Mouse (Mus musculus) monocyte, adult 2 months (primary cell): ENCODE measurements around the gene Fcgbp.
"Not testable (repeated sequence)": the region's sequence is repeated elsewhere in the genome, so short reads cannot be mapped to it uniquely, and the experiment has no call there.

Experiments used
- DNase-seq, 2 experiments: peaks; one replicate each; pipeline ENCODE4 v3.0.0; 2022; ENCODE audit warnings: low spot score in 2 of 2, low read depth in 1 of 2

The Fcgbp gene

DNA sequence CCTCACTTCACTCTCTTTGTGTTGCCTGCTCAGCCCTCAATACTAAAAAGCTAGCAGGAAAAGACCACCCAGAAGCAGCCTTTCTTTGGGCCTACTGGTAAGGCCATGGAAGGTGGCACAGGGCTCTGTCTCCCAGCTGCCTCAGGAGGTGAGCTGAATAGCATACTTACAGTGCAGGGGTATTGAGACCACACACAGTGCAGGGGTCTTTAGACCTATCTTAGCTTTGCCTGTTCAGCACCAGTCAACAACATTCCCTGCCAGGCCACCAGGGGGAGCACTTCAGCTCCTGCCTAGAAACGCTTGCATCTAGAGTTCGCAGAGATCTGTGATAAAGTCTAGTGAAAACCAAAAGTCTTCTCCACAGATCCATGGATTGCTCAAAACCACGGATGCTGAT is 77.2 kb downstream of the Fcgbp start:
- DNase-seq: peak in 1 of 2 experiments; percentile 31

DNA sequence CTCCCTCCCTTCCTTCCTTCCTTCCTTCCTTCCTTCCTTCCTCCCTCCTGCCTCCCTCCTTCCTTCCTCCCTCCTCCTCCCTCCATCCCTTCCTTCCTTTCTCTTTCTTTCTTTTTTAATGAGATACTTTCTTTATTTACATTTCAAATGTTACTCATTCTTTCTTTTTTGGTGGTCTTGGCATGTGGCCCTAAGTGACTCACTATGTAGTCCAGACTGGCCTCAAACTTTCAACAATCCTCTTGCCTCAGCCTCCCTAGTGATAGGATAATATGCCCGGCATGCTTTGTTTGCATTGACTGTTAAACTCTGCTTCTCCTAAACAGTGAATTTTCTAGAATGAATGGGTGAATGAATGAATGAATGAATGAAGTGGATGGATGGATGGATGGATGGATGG is 78.8 kb downstream of the Fcgbp start:
- DNase-seq: no peak

DNA sequence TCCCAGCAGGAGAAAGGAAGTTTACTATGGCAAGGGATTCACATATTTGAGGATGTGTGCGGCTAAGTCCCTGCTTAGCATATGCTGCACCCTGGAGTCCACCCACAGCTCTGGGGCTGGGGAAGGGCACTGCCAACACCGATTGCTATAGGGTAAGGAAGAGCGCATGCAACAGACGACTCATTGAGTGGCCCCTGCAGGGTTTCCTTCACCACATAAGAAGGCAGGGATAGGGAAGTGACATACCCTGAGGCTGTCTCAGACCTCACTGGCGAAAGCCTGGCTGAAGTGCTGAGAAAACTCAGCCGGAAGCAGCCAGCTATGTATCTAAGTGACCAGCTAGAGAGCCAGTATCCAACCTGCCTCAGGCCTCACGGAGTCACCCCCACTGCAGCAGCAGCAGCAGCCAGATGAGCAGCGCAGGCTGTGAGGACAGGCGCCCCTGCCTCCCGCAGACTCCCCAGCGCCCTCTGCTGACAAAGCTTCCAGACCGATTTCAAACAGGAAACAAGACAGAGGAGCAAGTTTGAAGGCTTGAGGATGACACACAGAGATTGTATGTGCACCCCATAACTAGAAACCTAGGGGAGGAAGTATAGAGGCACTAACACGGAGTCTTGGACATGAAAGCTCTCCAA is 80.7 kb downstream of the Fcgbp start:
- no peak for DNase-seq

DNA sequence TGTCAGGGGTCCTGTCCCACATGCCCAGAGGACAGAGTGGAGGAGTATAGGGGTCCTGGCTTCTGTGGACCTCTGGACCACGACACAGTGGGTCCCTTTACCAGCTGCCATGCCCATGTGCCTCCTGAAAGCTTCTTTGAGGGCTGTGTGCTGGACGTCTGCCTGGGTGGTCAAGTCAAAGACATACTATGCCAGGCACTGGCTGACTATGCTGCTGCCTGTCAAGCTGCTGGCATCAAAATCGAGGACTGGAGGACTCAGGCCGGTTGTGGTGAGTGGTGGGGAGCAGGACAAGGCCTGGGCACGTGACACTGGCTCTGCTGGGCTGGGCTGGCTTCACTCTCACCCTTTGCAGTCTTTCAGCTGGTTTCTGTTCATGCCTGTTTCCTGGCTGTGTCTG is 82.6 kb downstream of the Fcgbp start:
- not testable (repeated sequence) for DNase-seq

DNA sequence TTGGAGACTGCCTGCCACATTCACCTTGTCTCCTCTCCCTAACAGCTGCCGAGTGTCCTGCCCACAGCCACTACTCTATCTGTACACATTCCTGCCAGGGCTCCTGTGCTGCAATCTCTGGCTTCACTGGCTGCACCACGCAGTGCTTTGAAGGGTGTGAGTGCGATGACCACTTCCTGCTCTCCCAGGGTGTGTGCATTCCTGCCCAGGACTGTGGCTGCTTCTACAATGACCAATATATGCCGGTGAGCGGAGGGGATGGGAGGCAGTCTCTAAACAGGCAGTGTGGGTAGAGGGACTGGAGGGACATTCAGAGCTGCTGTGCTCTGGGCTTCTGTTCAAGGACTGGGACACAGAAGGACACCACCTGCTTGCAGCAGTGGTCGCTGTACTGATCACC is 88.3 kb downstream of the Fcgbp start:
- DNase-seq: no peak

DNA sequence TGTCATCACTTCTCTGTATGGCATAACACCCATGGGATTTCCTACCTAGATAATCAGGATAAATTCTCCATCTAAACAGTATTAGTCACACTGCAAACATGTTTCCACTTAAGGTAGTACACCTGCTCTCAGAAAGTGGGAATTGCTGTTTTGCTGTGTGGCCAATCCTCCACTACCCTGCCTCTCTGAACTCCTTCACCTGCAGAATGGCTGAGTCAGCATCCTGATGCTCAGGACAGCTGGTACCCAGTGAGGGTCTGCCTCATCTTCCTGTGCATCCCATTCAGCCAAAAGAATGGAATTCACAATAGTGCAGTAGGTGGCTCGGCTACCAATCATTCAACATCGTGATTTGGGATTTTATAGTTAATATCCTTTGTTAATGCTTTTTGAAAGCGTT is 88.9 kb downstream of the Fcgbp start:
- DNase-seq: no peak

DNA sequence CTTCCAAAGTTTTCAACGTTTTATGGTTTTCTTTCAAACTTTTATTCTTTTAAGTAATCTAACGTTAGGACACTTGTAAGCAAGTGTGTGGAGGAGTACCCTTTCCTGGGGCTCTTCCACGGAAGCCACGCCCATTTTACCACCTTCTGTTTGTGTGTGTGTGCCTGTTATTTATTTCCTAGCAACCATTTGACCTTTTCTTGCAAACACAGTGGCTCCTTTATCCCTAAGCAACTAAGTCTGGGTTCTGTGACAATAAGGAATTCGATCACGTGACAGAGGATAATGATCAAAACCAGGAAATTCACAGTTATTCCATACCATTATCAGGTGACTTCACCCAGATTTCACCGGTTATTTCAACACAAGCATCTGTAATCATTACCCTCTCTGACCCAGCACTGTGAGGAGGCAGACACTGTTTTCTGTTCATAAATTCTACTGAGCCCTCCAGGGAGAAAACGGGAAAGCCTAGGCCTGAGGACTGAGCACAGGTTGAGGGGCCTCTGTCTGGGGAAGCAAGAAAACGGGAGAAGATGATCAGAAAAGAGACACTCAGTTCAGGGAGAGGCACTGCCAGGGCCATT is 90.2 kb downstream of the Fcgbp start:
- DNase-seq: no peak

DNA sequence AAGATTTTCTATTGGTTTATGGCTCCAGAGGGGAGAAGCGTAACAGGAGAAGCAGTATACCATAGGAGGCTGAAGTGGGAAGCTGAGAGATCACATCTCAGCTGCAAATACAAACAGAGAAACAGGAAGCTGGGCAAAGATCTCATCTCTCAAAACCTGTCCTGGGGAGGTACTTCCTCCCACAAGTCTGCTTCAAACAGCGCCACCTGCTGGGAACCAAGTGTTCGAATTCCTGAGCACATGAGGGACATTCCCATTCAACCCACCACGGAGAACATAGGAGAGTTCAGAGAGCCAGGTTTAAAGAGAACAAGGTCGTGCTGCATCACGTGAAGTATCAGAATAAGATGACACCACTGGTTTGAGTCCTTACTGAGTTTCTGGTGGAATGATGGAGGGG is 94.4 kb downstream of the Fcgbp start:
- DNase-seq: no peak

DNA sequence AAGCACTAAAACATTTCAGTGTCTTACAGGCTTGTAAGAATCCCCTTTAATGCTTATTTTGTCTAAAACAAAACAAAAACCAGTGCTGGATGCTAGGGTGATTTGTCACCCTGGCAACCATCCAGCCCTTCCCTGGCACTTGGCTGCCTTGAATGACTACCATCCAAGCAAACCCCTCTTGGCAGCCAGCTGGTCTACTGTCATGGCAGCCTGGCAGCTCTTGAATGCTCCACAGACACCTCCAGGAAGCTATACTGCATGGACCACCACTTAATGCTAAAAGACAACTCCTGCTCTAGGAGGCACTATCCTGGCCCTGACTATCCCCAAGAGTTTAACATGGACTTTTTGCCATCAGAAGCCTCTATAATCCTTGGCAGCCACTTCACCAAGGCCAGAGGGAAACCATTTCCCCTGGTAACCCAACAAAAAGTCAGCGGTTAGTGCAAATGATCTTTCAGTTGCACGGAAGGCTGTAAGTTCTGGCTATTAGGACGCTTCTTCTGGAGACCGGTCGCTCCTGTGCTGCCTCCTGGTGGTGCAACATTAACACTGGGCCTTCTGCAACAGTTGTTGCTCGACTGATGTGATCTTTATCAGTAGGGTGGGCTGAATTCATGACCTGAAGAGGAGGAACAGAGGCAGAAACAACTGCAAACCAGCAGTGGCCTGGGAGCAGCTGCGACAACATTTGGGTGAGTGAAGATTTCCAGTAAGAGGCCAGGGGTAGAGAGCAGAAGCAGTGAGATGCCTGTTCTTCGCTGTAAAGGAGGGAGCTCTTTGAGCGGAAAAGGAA is 97.5 kb downstream of the Fcgbp start:
- peak in 1 of 2 experiments; percentile 45 for DNase-seq

DNA sequence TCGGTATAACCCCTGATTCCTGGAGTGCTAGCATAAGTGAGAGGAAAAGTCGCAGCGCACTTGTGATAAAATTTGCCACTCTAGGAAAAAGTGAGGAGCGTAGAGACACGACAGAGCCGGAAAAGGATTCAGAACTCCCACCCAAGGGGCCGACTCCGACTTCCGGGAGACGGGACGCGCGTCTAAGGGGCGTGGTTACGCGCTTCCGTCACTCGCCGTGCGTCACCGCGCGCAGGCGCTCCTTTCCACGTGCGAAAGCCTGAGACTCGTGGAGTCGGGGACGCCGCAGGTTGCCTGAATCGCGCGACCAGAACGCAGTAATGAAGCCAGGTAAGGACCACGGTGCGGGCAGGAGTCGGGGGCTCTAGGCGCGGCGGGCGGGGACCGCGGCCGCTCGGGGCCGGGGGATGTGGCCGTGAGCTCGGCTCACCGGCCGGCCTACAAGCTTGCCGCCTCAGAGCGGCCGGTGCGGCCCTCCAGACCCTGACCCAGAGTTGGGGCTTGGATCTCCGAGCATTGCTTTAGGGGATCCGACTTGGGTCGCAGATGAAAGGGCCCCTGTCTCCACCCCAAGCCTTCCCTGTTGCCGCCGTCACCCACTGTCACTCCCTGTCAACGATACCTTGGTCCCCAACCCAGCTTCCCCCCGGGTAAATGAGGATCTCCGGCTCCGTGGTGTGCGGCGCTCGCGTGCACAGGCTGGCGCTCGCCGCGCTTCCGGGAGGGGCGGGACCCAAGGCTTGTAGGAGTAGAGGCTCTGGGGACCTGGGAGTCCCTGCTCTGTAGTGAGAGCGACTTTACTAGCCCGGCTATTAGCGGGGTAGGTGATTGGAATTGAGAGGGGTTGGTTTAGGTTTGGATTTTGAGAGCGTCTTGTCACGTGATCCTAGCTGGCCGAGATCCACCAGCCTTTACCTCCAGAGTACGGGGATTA is 98.7 kb downstream of the Fcgbp start, which contains the start of gene Fbl:
TSS of gene Fbl (plus strand) at position 222 of the 934 bp plus-strand sequence.
- peak; percentile 35 to 81 for DNase-seq
